Mouse (Mus musculus): ENCODE measurements around the gene Snx9. TPM values are rescaled to one million over a fixed set of nuclear protein-coding genes. Genes with fewer than 3 reads are reported as not detected.
A peak's percentile ranks its signal among the peaks of the same experiment; 100 is the strongest.

Gene Snx9
- total RNA-seq, 2 experiments from 2014 or later = 21.4 to 22.6 TPM

DNA sequence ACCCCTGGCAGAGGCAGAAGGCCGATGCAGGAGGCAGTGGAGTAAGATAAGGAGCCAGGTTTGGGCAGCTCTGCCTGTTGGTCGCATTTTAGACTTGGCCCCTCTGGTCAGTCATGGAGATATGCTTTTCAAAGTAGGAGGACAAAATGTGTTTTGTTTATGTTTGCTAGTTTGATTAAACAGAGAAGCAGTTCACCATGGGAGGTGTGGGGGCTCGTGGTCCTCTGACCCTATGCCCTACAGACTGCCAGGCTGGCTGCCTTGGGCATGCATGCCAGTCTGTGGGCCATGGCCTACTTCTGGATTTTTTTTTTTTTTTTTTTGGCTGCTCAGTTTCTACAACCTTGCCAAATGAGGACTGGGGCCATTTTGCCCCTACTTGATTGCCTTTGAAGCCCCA is 105.9 kb downstream of the Snx9 start:
- DNase-seq = no peak
- intact Hi-C loops (cut with DNase I) = no loop called here

DNA sequence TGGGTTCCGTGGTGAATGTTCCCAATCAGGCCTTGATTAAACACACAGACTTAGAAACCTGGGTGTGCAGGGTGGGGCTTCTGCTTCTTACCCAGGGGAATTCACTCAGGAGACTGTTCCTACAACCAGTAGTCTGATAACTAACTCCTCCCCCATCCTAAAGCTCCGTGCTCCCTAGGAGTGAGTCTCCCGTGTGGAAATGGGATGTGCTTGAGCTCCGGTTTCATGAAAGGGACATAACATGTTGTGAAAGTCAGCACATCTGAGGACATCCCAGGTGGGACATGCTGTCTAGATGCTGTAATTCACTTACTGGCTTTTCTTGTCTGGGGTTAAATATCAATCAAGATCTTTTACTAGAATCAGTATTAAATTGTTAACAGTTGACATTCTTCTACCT is 111.3 kb downstream of the Snx9 start:
- intact Hi-C loops (cut with DNase I) = no loop called here
- no peak for DNase-seq

DNA sequence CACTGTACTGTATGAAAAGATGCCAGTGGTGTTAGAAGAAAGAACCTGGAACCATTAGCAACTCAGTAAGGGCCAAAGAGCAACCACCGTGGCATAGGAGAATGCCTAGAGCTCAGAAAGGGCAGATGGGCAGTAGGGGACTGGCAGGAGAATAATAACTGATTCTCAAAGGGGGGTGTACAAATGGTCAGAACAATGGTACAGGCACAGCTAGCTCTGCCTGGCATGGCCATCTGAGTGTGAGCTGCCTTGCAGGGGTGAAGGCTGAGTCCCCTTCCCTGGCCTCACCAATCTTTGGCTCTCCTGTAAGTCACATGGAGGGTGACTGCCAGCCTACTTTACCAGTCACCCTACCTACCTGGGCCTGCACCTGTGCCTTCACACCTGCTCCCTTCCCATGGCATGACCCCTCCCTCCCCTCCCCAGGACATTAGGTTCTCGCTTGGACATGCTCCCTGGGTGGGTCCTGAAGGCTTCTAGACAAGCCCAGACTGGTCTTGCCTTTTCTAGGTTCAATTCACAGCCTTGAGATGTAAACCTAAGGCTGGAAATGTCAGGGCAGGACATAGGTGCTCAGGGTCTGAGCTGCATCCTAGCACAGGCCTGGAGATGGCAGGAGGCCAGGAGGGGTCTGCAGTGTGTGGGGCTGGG is 115.3 kb downstream of the Snx9 start:
- intact Hi-C loops (cut with DNase I) = no loop called here
- DNase-seq = no peak

DNA sequence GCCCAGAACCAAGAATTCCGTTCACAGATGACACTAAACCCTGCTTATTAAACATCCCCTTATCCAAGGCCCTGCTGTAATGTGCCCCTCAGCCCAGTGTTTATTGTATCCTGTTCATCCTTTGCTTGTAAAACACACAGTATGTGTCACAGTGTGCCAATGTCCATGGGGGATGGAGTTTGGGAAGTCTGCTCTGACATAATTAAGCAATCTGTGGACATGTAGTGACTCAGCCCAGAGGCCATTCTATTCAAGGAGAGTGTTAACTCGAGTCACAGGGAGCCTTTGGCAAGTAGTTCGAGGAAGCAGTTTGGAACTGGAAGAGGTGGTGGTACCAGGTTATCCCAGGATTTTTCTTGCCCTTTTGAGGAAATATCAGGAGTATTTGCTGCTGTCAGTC is 116.0 kb downstream of the Snx9 start:
- intact Hi-C loops (cut with DNase I) = no loop called here
- DNase-seq = no peak

DNA sequence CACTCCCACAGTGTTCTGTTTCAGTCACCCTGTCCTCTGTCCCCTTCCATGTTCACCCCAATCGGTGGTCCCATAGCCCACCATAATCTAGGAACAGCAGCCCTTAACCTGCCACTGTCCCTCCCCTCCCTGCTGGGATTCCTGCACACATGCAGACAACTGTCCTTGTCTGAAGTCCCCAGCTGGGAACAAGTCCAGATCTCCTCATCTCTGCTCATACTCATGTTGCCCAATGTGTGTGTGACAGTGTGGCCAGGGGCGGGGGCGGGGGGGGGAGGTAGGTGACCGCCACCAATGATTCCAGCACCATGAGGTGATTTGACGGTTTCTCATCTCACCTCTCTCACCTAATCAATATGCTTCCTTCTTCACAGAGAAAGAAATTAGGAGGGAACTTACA is 117.1 kb downstream of the Snx9 start:
- intact Hi-C loops (cut with DNase I) = no loop called here

DNA sequence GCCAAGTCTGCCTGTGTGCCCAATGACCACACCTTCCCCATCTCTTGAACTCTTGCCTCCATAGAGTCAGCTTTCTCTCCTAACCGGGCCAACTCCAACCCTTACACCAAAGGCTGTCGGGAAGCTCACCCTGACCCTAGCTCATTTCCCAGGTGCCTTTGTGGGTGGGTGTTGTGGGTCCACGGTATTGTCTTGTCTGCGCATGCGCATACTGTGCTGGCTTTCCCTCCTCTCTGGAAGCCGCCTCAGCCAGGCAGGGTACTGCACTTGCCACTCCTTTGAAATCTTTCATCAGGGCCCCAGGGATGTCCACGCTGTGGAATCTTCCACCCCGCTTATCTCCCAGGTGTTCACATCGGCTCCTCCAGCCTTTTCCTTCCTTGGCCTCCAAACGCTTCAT is 117.5 kb downstream of the Snx9 start:
- no peak for DNase-seq
- intact Hi-C loops (cut with DNase I) = no loop called here

More for the DNA sequence above, 117.1 kb downstream of the Snx9 start:
- no peak for DNase-seq

DNA sequence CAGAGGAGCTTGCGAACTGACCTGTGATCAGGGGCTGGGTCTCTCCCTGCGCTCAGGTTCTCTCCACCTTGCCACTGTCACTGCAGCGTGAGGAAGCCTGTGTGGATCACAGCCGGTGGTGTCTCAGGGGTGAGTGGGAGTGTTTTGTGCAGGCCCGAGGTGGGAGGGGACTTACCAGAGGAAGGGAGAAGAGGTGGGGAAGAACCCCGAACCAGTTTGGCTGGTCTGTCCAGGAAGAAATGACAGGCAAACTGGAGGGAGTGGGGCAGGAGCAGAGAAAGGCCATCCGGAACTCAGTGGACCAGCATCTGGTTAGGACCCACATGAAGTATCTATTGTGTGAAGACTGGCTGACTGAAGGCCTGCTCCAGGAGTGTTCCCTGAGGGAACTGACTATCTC is 118.0 kb downstream of the Snx9 start:
- intact Hi-C loops (cut with DNase I) = no loop called here
- no peak for DNase-seq

DNA sequence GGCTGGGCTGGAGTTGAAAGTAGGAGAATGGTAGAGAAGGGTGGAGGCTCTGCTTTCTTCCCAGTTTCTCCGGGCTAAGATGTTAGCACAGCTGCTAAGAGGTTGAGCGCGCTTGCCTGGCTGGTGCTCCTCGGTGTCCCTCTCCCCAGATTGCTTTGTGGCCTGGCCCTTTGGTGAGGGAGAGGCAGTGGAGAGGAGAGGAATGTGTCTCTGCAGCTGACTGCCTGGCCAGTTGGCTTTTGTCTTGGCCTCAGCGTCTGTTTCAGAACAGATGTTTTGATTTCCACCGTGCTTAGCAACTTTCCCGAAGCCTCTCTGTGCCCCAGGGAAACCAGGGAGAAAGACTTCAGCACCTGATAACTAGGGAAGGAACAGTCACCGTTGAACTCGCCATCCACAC is 118.7 kb downstream of the Snx9 start:
- intact Hi-C loops (cut with DNase I) = no loop called here
- DNase-seq = no peak

DNA sequence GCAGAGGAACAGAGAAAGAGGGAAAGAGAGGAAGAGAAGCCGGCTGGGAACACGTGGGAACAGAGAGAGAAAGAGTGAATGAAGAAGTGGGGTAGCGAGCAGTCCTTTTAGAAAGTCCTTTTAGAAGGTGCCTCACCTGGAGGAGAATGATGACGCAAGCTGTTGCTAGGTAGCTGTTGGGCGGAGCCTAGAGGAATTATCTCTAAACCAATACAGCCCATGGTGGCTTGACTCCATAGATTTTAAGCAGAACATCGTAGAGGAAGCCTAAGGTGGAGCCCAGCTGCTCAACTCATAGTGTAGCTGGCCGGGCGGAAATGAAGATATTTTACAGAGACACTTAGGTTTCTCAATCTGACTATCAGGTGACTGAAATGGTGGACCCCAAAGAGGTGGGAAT is 122.6 kb downstream of the Snx9 start:
- intact Hi-C loops (cut with DNase I) = no loop called here
- no peak for DNase-seq

DNA sequence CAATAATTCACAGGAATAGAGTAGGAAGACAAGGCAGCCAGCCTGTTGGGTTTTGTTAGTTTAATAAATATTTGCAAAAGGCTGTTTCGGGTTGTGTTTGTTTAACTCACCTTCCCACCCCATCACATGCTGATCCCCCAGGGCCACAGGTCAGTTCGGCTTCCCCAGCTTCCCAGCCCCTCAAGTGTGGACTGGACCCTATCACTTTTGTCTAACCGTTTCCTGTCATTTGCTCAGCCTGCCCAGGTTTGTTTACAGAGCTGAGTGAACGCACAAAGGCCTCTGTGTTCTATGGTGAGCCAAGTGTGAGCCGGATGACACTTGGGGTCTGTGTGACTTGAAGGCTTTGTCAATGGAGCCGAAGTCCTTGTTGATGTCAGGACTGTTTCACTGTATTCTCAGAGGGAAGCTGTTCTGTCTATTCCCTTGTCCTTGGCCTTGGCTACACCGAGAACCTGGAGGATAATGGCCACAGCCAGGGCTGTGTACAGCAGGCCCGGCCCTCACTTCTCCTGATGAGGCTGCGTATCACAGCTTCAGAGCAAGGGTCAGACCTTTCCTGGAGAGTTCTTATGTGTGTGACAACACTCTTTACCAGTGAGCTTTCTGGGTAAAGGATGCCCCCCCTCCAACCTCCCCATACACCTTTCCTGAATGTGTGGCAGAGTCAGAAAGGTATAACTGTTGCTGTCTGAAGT is 124.1 kb downstream of the Snx9 start:
- no peak for DNase-seq
- intact Hi-C loops (cut with DNase I) = no loop called here

DNA sequence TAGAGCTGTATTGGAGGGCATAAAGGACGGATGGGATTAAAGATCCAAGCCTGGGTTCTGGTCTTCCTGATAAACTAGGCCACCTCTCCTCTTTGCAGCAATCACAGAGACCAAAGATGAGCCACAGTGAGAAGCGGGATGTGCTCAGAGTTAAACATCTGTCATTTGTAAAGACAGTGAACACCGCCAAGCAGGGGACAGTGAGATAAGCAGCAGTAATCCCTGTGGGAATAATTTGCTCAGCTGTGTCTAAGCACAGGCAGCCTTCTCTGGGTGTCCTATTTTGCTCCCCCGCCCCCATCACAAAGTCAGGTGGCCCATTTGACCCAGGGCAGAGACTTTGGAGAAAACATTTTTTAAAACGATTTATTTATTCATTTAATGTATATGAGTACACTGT is 125.6 kb downstream of the Snx9 start:
- DNase-seq = no peak
- intact Hi-C loops (cut with DNase I) = no loop called here

DNA sequence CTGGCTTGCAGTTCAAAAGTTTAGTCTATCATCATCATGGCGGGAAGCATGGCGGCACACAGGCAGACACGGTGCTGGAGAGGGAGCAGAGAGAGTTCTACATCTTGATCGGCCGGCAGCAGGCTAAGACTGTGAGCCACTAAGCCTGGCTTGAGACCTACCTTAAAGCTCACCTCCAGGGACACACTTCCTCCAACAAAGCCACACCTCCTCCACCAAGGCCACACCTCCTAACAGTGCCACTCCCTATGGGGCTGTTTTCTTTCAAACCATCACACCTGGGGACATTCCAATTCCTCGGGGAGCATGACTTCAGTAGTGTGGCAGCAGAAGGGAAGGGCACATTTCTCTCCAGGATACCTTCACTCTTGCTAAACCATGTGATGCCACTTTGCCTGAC is 127.4 kb downstream of the Snx9 start:
- DNase-seq = no peak
- intact Hi-C loops (cut with DNase I) = no loop called here

DNA sequence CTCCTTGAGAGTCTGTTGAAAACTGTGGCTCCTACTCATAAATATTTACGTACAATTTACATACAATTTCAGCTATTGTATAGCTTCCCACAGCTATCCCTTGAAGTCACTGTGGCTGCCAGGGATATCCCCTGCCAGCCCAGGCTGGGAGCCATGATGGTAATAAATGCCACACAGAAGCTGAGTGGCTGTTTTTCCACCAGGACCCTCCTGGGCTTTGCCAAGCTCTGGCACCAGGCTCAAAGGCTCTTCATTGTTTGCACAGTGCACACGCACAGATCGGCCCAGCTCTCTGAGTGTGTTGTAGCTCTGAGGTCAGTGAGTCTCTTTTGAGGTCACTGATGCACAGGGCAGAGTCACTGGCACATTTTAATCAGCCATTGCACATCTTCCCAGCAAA is 128.1 kb downstream of the Snx9 start:
- intact Hi-C loops (cut with DNase I) = no loop called here
- DNase-seq = no peak

DNA sequence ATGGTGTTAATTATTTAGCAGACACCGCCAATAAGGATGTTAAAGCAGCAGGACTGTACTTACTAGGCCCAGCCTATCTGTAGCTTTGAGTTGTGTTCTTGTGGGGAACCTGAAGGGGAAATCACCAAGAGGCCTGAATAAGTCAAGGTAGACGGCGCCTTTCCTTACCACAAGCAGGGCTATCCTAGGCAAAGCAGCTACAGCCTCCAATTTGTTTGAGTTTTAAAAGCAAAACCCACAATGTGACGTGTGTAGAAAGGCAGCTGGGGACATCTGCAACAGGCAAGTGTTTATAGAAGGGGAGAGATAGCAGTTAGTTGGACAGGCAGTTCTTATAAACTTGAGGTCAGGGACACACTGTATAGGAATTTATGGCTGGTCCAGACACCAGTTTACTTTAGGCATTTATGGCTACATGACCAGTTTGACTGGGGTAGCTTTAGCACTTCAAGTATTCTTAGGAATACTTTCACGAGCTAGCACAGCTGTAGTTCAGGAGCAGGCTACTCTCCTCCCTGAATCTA is 129.2 kb downstream of the Snx9 start:
- intact Hi-C loops (cut with DNase I) = no loop called here
- DNase-seq = no peak

DNA sequence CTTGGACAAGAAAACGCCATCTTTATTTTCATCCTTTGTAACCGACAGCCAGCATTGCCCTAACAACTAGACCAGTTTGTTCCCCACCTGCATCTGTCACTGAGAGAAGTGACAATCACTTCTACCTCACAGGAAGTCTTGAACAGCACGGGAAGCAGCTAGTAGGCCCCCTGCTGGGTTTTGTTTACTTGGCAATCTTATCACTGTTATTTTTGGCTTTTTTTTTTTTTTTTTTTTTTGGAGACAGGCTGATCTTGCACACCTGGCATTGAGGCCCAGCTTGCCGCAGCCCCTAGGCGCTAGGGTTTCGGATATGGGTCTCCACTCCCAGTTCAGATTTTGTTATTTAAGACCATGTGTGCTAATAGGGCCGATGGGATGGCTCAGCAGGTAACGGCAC is 132.4 kb downstream of the Snx9 start:
- DNase-seq = no peak
- intact Hi-C loops (cut with DNase I) = no loop called here

DNA sequence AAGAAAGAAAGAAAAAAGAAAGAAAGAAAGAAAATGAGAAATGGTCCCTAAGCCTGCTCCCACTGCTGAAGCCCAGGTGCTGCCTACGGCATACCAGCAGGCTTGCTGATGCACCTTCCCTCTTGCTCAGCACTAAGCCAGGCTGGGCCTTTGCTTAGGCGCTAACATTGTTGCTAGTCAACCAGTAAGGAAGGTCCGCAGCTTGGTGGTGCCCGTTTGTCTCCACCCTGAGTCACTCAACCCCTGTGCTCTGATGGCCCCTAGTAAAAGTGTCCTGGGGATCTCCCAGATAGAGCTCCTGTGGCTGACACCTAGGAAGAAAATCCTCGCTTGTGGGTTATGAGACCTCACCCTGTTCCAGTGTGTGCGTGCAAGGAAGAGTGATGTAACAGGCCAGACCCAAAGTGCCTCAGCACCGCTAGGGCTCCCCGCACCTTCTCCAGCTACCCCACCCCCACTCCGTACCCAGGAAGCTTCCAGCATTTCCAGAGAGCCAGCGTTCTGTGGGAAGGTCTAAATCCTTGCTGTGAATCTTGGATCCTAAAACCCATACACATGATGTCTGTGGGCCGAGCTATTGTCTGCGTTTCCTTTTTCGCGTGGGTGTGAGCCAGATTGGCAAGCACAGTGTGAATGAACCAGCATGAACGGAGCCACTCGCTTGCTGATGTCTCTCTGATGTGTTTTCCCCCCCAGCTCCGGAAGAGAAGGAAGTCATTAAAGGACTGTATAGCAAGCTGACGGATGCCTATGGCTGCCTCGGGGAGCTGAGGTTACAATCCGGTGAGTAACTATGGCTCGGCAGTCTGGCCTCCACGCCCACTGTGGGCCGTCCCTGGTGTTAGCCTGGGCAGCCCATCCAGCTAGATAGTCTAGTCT is 134.2 kb downstream of the Snx9 start:
- intact Hi-C loops (cut with DNase I) = no loop called here

DNA sequence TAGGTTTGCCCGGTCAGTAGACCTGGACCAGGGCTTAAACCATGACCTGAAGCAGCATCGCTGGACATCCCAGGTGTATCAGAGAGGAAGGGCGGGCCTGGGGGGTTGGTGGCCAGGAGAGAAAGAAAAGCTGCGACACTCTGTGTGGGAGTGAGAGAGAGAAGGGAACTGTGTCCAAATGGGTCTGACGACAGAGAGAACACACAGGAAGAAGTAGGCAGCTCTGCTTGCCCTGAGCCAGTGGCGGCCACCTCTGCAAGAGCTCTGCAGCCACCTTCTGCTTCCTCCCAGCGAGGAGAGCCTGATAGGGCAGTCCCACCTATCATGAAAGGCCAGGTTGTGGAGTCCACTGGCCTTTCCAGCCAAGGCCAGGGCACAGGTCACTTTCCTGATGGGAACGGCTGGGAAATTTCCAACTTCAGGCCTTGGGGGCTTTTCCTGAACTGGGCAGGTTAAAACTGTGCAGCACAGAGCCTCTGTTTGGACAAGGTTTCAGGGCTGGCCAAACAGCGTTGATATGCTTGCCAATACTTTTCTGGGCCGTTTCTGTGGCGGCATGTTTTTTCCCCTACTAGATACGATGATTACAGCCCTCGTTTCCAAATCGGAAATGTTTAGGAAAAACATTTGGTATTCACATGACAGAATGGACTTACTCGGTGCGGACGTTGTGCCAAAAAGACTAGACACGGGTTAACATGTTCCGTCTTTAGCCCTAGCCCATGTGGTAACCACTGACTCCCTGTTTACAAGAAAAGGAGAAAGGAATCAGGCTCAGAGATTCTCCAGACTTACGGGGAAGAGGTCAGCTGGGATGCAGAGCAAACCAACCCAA is 135.3 kb downstream of the Snx9 start:
- DNase-seq = no peak
- intact Hi-C loops (cut with DNase I) = no loop called here

More for the DNA sequence above, 134.2 kb downstream of the Snx9 start:
- peak in 1 of 2 experiments; percentile 55 for DNase-seq

DNA sequence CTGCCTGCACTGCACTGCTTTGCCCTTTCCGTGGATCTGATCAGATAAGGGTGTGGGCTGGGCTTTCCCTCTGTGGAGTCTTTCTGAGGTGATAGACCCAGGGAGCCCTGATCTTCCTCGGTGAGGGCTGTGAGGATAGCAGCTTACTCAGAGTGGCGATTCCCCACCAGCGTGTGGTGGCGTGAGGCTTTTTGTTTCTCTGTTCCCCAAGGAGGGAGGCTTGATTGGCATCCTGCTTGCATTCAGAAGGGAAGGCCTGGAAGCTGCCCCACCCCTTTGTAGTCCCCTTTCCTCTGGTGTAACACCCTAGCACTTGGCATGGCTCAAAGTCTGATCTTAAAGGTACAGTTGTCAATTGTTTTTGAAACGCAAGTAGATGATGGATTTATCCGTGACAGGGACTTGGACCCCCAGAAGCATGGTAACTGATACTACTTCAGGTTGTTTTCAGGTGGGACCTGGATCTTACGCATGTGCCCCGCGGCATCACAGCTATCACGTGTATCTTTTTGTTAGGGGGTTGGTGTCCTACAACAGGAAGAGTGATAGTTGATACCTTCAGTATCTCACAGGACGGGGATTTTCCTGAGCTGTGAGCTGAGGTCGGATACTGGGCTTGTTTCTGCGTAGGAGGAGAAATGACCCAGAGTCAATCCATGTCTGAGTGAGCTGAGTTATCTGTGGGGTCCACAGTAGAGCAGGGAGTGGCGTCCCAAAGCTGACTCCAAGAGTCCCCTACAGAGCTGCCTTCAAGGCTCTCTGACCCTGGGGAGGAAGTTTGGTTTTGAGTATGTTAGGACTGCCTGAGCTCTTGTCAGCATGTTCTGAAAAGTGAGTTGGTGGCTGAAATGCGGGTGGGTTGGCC is 136.2 kb downstream of the Snx9 start:
- peak; percentile 50 to 51 for DNase-seq
- intact Hi-C loops (cut with DNase I) = no loop called here

DNA sequence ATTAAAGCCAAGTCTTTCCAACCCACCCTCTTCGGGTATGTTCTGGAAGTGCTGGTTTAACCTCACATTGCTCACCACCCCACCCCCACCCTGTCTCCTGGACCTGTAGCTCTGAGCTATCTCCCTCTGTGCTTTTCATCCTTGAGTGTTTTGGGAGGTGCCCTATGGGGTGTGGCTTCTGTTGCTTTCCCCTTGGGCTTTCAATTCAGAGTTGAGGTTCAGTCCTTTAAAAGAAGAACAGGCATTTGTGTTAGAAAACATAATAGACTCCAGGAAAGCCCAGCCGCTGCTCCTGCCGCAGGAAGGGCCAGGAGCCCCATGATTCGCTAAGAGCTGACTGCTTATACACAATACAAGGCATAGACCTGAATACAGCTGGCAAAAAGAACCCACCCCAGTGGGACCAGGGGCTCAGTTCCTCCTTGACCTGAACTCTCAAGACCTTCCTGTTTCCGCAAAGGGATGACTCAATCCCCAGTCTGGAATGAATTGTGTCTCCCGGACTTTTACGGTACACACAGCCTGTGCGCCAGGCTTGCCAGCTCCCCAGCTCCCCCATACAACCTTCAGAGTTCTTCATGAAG is 136.9 kb downstream of the Snx9 start:
- intact Hi-C loops (cut with DNase I) = no loop called here
- no peak for DNase-seq

Data from gastrocnemius, postnatal 36 days (tissue).